Mouse (Mus musculus) brain, embryonic 14.5 days (tissue): ENCODE measurements around the gene Iqsec3.

Source experiments
- CTCF ChIP-seq: fragments of 200-500 bp; IDR thresholded peaks from 2 replicates; pipeline ENCODE4 v1.5.1; 2012; ENCODE audit warnings: inconsistent platforms, mild to moderate bottlenecking, moderate library complexity, borderline replicate concordance; ENCODE audit not compliant: insufficient read depth, insufficient read length; ENCODE audit errors: extremely low read depth
- POLR2A ChIP-seq: fragments of 200-500 bp; IDR thresholded peaks from 2 replicates; pipeline ENCODE4 v1.6.1; 2012; ENCODE audit warnings: mild to moderate bottlenecking, inconsistent platforms, borderline replicate concordance; ENCODE audit not compliant: poor library complexity, insufficient read depth, insufficient read length, severe bottlenecking; ENCODE audit errors: extremely low read depth

GRCm38 (mm10) chr6:121325740-121326139, 147.7 kb downstream of the Iqsec3 start:
- TF ChIP-seq CTCF = no peak
- no peak for TF ChIP-seq POLR2A
